Mouse (Mus musculus) midbrain, embryonic 14.5 days (tissue): ENCODE results near the gene Mmachc. TPM values are rescaled to one million over a fixed set of nuclear protein-coding genes. Genes with fewer than 3 reads are reported as not detected.
"Not testable (repeated sequence)": the region's sequence is repeated elsewhere in the genome, so short reads cannot be mapped to it uniquely, and the experiment has no call there.

Experiments
- ATAC-seq: fragments of 200-750 bp; cut with Nextera tagmentation; 2 replicates; pipeline ENCODE4 v1.8.0; 2017; ENCODE audit warnings: moderate number of reproducible peaks, moderate library complexity; ENCODE audit not compliant: low FRiP score, low TSS enrichment
- DNase-seq: peaks from one replicate; pipeline ENCODE4 v3.0.0-alpha.2; 2015
- H3K27ac ChIP-seq: fragments of 300-500 bp; sonication (generic); replicated peaks from 2 replicates; pipeline ENCODE4 v1.5.1; 2014; ENCODE audit warnings: mild to moderate bottlenecking, low read depth, low read length, moderate library complexity
- H3K27me3 ChIP-seq: fragments of 300-500 bp; sonication (generic); 2 replicates; pipeline ENCODE4 v1.6.1; 2014; ENCODE audit warnings: low read length, control low read depth, mixed read lengths; ENCODE audit not compliant: control insufficient read depth, insufficient read depth
- H3K36me3 ChIP-seq: fragments of 300-500 bp; sonication (generic); 2 replicates; pipeline ENCODE4 v1.6.1; 2014; ENCODE audit warnings: low read length, control low read depth; ENCODE audit not compliant: control insufficient read depth, insufficient read depth
- H3K4me1 ChIP-seq: fragments of 300-500 bp; sonication (generic); 2 replicates; pipeline ENCODE4 v1.6.1; 2014; ENCODE audit warnings: mild to moderate bottlenecking, antibody characterized with exemption, low read length, control low read depth; ENCODE audit not compliant: control insufficient read depth, insufficient read depth
- H3K4me2 ChIP-seq: fragments of 300-500 bp; sonication (generic); 2 replicates; pipeline ENCODE4 v1.6.1; 2014; ENCODE audit warnings: mild to moderate bottlenecking, low read length, moderate library complexity
- H3K4me3 ChIP-seq: fragments of 300-500 bp; sonication (generic); replicated peaks from 2 replicates; pipeline ENCODE4 v1.5.1; 2014; ENCODE audit warnings: low read depth, low read length
- H3K9ac ChIP-seq: fragments of 300-500 bp; sonication (generic); replicated peaks from 2 replicates; pipeline ENCODE4 v1.6.1; 2014; ENCODE audit warnings: mild to moderate bottlenecking, low read length, moderate library complexity
- H3K9me3 ChIP-seq: fragments of 300-500 bp; sonication (generic); 2 replicates; pipeline ENCODE4 v1.6.1; 2016; ENCODE audit warnings: low read length, control low read depth, mixed read lengths; ENCODE audit not compliant: control insufficient read depth
- WGBS: fragments of 180-500 bp; shearing (Covaris S2); extraction: QIAGEN DNeasy Blood & Tissue Kit; methylation state at CpG from one replicate; pipeline ENCODE4 v1.1.7; 2014; 5-methylcytosine and 5-hydroxymethylcytosine counted together
- polyA plus RNA-seq: library from polyadenylated mRNA; unstranded; fragments of >200 nt; fragmentation: Nextera tagmentation; extraction: Ambion mirVana; gene quantifications from 2 replicates; pipeline ENCODE4 v1.2.1, GENCODE M21; 2014

Mmachc gene
- polyA plus RNA-seq, 1 experiment from 2014 or later: 16.3 TPM

DNA sequence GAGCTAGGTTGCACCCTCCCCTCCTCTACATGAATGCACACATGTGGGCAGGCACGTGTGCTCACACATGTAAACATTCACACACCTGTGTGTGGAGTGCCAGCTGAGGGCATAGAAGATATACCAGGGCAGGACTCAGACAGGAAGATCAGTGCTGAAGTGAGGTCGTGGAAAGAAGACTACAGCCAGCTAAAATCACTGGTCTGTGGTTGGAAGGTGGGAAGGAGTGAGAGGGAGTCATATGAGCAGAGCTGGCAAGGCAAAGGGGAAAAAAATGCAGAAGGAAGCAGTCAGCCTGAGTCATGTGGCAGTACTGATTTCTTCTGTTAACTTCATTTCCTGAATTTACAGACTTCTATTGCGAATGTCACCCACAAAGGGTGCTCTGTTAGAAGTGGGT lies 40.1 kb downstream of the Mmachc start:
- WGBS: 70% methylated on average over 3 of the region's 3 CpGs
- H3K36me3 ChIP-seq: no peaks in the 10 kb centered on the region

DNA sequence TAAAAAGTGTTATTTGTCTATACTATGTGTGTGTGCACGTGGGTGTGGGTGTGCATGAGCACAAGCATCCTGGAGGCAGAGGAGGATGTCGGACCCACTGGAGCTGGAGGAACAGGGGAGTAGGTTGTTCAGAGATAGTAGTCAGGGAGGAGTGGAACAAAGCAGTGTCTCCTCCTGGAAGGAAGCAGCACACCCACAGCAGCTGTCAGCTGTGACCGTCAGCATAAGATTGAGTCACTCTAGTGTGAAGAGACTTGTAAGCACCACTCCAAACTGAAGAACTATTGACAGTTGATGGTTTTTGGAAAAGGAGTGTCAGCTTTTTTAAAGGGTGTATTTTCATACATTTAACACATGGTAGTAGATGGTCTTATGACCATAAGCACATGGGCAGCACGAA lies 41.6 kb downstream of the Mmachc start:
- DNase-seq (no peak), ATAC-seq (no peak)

More for the DNA sequence above, 40.1 kb downstream of the Mmachc start:
- Histone ChIP-seq H3K4me3 (no peak overlapping the region), H3K27me3 (no peaks in the 10 kb centered on the region), H3K9ac (no peak overlapping the region), H3K4me2 (no peak overlapping the region), H3K27ac (no peak overlapping the region), H3K9me3 (no peaks in the 10 kb centered on the region), H3K4me1 (no peaks in the 10 kb centered on the region)
- DNase-seq (no peak), ATAC-seq (no peak)

DNA sequence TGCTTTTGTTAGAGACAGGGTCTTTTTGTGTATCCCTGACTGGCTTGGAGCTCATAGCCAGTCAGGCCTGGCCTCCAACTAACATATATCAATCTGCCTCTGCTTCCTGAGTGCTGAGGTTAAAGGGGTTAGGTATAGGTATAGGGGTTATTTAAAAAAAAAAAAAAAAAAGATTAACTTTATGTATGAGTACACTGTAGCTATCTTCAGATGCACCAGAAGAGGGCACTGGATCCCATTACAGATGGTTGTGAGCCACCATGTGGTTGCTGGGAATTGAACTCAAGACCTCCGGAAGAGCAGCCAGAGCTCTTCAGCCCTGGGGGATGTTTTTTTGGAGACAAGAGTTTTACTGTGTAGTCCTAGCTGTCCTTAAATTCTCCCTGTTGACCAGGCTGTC lies 46.2 kb downstream of the Mmachc start:
- Histone ChIP-seq H3K4me3 (no peak overlapping the region), H3K36me3 (no peaks in the 10 kb centered on the region), H3K27ac (no peak overlapping the region), H3K27me3 (no peaks in the 10 kb centered on the region), H3K4me1 (no peaks in the 10 kb centered on the region), H3K4me2 (no peak overlapping the region), H3K9me3 (no peaks in the 10 kb centered on the region), H3K9ac (no peak overlapping the region)
- DNase-seq (no peak), ATAC-seq (no peak)
- WGBS: 93% methylated on average over 1 of the region's 1 CpGs

More for the DNA sequence above, 41.6 kb downstream of the Mmachc start:
- H3K9me3 ChIP-seq: no peaks in the 10 kb centered on the region
- H3K27me3 ChIP-seq: no peaks in the 10 kb centered on the region
- H3K9ac ChIP-seq: no peak overlapping the region
- H3K4me2 ChIP-seq: no peak overlapping the region
- no peak overlapping the region for H3K4me3 ChIP-seq
- no peaks in the 10 kb centered on the region for H3K4me1 ChIP-seq
- H3K36me3 ChIP-seq: no peaks in the 10 kb centered on the region
- 64% methylated on average over 4 of the region's 4 CpGs for WGBS
- H3K27ac ChIP-seq: no peak overlapping the region

DNA sequence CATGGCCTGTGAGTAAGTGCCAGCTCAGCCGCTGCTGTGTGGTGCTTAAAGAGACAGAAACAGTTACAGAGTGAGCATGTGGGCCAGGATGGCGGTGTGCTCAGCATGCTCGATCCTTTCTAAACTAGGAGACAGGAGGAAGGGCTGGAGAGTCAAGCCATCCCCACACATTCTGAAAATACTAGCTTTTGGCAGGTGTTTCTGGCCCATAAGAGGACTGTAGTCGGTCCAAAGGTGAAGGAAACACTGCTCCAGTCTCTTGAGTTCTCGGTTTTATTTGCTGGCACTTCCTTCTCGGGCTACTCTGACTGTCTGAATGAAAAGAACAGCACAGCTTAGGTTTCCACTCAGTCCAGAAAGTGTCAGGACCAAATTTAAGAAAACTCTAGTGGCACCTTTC lies 47.4 kb downstream of the Mmachc start:
- H3K4me2 ChIP-seq: no peak overlapping the region
- DNase-seq: no peak
- 81% methylated on average over 6 of the region's 6 CpGs for WGBS

DNA sequence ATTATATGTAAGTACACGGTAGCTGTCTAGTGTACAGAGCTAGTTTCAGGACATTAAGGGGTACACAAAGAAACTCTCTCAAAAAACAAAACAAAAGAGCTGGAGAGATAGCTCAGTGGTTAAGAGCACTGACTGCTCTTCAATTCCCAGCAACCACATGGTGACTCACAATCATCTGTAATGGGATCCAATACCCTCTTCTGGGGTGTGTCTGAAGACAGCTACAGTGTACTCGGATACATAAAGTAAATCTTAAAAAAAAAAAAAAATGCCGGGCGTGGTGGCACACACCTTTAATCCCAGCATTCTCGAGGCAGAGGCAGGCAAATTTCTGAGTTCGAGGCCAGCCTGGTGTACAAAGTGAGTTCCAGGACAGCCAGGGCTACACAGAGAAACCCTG lies 48.3 kb downstream of the Mmachc start:
- not testable (repeated sequence) for H3K9ac ChIP-seq, H3K27me3 ChIP-seq, H3K4me1 ChIP-seq, H3K27ac ChIP-seq, H3K9me3 ChIP-seq, H3K36me3 ChIP-seq, H3K4me3 ChIP-seq, ATAC-seq, H3K4me2 ChIP-seq, DNase-seq
- 92% methylated on average over 6 of the region's 6 CpGs for WGBS

More for the DNA sequence above, 47.4 kb downstream of the Mmachc start:
- H3K4me1 ChIP-seq: no peaks in the 10 kb centered on the region
- no peak overlapping the region for H3K9ac ChIP-seq
- no peak overlapping the region for H3K27ac ChIP-seq
- ATAC-seq: no peak
- no peak overlapping the region for H3K4me3 ChIP-seq
- H3K27me3 ChIP-seq: no peaks in the 10 kb centered on the region
- no peaks in the 10 kb centered on the region for H3K9me3 ChIP-seq
- H3K36me3 ChIP-seq: no peaks in the 10 kb centered on the region

DNA sequence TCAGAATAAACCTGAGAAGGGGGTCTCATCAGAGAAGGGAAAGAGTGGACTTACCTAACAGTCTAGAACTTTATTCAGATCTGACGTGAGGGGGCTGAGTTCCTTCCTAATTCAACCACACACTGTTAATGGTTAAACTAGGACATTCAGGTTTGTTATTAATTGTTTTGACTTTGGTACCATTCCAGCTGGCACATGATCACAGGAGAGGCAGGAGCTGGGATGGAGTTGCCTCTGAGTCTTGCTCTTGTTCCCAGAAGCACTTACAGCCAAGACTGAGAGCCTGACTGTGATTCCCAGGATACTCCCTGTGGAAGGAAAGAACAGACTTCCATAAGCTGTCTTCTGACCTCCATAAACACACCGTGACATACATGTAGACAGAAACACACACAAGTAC lies 48.7 kb downstream of the Mmachc start:
- DNase-seq (no peak), ATAC-seq (no peak)
- WGBS: 87% methylated on average over 2 of the region's 2 CpGs

DNA sequence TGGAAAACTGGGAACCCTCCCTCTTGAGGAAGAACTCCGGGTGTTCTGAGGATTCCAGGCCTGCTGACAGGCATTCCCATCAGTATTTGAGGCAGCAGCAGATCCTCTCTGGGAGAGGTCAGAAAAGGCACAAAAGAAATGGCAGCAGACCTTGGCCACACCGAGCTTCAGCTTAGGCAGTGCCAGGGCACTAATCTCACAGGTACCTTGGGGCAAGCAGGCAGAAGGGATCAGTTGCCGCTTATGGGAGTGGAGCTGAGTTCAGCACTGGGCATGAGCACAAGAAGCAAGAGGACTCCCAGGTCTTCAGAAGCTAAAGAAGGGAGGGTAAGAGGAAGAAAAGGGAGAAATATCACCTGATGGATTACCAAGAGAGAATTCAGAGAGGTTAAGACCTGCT lies 50.2 kb downstream of the Mmachc start:
- Histone ChIP-seq H3K9me3 (no peaks in the 10 kb centered on the region), H3K36me3 (no peaks in the 10 kb centered on the region), H3K27ac (no peak overlapping the region), H3K4me3 (no peak overlapping the region), H3K9ac (no peak overlapping the region), H3K4me1 (no peaks in the 10 kb centered on the region), H3K27me3 (no peaks in the 10 kb centered on the region), H3K4me2 (no peak overlapping the region)
- no peak for DNase-seq
- WGBS: 45% methylated on average over 3 of the region's 3 CpGs
- ATAC-seq: no peak

More for the DNA sequence above, 48.7 kb downstream of the Mmachc start:
- no peak overlapping the region for H3K4me2 ChIP-seq
- no peak overlapping the region for H3K4me3 ChIP-seq
- no peaks in the 10 kb centered on the region for H3K9me3 ChIP-seq
- no peak overlapping the region for H3K9ac ChIP-seq
- no peaks in the 10 kb centered on the region for H3K4me1 ChIP-seq
- no peaks in the 10 kb centered on the region for H3K36me3 ChIP-seq
- H3K27me3 ChIP-seq: no peaks in the 10 kb centered on the region
- H3K27ac ChIP-seq: no peak overlapping the region

DNA sequence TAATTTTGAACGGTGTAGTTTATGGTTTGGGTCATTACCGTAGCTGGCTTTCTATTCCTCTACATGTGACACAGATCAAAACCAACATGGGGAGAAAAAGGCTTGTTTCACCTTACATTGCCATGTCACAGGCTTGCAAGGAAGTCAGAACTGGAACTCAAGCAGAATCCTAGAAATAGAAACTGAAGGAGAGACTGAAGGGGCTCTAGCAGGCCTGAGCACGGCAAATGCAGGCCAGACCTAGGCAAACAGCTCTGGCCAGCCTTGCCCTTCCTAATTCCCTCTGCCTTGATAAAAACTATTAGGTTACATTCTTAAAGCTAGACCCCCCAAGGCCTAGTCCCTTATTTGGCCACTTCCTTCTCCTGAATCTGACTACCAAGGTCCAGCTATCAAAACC lies 52.5 kb downstream of the Mmachc start:
- no peak overlapping the region for H3K9ac ChIP-seq
- ATAC-seq: no peak
- 79% methylated on average over 3 of the region's 3 CpGs for WGBS
- H3K4me2 ChIP-seq: no peak overlapping the region
- no peaks in the 10 kb centered on the region for H3K4me1 ChIP-seq
- no peak overlapping the region for H3K27ac ChIP-seq
- H3K36me3 ChIP-seq: no peaks in the 10 kb centered on the region
- no peak overlapping the region for H3K4me3 ChIP-seq
- H3K27me3 ChIP-seq: no peaks in the 10 kb centered on the region
- H3K9me3 ChIP-seq: no peaks in the 10 kb centered on the region
- no peak for DNase-seq

DNA sequence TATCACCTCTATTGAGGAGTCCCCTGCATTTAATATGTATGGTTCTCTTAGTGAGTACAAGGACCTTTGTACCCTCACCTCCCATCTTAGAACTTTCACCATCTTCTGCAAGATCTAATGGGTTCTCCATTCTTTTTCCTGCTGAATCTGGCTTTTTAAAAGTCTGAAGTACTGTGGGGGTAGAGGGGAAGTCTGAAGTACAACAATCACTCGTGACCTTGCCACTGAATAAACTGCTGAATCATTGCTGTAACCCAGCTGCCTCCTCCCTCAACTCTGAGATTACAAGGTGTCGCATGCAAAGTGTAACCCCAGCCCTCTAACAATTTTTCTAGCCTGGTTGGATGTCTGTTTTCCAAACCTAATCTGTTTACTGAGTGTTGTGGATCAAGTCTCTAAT lies 53.1 kb downstream of the Mmachc start:
- Histone ChIP-seq H3K4me1 (peaks cover 5% of the 10 kb centered on the region), H3K27ac (no peak overlapping the region), H3K36me3 (no peaks in the 10 kb centered on the region), H3K9me3 (no peaks in the 10 kb centered on the region), H3K4me2 (no peak overlapping the region), H3K9ac (no peak overlapping the region), H3K27me3 (no peaks in the 10 kb centered on the region), H3K4me3 (no peak overlapping the region)
- 77% methylated on average over 2 of the region's 2 CpGs for WGBS
- ATAC-seq: no peak
- no peak for DNase-seq
